Mouse (Mus musculus) embryonic fibroblast, embryonic 13.5 days (primary cell): ENCODE measurements at regions not wholly inside any gene's neighbourhood (a gene's known extent, or its start where the extent isn't known, plus 50 kb on each side); places are given as distances from the start of the nearest gene placed in this dataset.

Experiments used
- H3K27ac ChIP-seq: 2 replicates; pipeline ENCODE4 v1.5.1; 2012; ENCODE audit warnings: low read length, control low read depth, inconsistent platforms; ENCODE audit not compliant: insufficient read depth
- H3K4me1 ChIP-seq: 2 replicates; pipeline ENCODE4 v1.6.1; 2011; ENCODE audit warnings: low read length; ENCODE audit not compliant: control insufficient read depth, insufficient read depth
- H3K4me3 ChIP-seq: 2 replicates; pipeline ENCODE4 v1.5.1; 2011; ENCODE audit warnings: mild to moderate bottlenecking, control low read depth, low read length; ENCODE audit not compliant: insufficient read depth
- CTCF ChIP-seq: IDR thresholded peaks from 2 replicates; pipeline ENCODE4 v1.5.1; 2011; ENCODE audit warnings: mild to moderate bottlenecking, control low read depth, low read length, moderate library complexity, borderline replicate concordance; ENCODE audit not compliant: insufficient read depth
- POLR2A ChIP-seq: IDR thresholded peaks from 2 replicates; pipeline ENCODE4 v1.6.1; 2011; ENCODE audit warnings: low read depth, mild to moderate bottlenecking, control low read depth, low read length, moderate library complexity

DNA sequence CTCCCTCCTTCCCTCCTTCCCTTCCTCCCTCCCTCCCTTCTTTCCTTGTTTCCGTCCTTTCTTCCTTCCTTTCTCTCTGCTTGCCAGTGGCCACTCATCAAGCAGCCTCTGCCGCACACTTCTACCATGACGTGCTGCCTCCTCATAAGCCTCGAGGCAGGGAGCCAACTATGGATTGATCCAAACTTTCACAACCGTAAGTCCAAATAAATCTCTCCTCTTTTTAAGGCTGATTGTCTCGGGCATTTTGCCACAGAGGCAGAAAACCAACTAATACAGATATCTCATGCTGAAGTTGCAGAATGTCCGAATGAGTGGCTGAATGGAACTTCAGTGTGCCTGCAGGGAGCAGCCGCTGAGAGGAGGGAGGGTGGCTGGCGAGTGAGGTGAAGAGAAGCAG is 251.7 kb downstream of the Plpp3 start:
- no peak overlapping the region for H3K4me3 ChIP-seq
- TF ChIP-seq POLR2A (no peak), CTCF (no peak)
- H3K4me1 ChIP-seq, result peaks cover under 1% of the 10 kb centered on the region; the same call in 1 of the 2 replicates
- H3K27ac ChIP-seq, result no peak overlapping the region

DNA sequence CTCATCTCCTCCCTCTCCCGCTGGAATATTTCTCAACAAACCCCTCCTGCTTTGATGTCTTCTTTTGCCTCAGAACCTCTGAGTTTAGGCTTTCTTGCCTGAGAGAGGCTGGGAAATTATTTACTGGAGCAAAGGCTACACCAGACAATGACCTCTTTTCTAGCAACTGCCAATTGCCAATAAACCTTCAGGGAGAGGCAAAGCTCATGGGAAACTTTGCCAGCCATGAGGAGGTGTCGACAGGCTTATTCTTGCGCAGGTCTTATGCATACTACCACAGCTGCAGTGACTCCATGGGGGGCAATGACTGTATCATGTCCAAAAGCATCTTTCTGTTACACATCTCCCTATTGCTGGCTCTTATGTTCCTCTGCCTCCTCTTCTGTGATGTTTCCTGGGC is 260.0 kb downstream of the Plpp3 start:
- Histone ChIP-seq H3K4me3 (no peak overlapping the region), H3K4me1 (no peaks in the 10 kb centered on the region), H3K27ac (no peak overlapping the region)
- no peak for TF ChIP-seq POLR2A
- TF ChIP-seq CTCF, result no peak

DNA sequence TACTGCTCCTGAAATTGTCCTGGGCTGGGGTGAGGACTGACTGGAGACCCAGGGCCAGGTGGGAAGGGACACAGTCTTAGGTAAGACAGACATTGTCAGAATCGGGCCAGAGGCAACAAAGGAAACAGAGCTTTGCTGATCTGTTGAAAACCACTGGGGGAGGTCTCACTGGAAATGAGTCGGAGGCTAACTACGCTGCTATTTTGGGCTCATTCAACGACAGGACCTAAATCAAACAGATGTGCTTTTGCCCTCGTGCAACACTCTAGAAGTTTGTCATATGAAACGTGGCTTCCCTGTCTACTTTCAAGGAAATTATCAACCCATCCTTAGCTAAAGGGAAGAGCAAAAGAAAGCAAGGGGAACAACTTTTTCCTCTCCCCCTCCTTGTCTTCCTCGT is 265.3 kb downstream of the Plpp3 start:
- Histone ChIP-seq H3K27ac (no peak overlapping the region), H3K4me3 (no peak overlapping the region), H3K4me1 (no peaks in the 10 kb centered on the region; the same call in 1 of the 2 replicates)
- no peak for TF ChIP-seq CTCF
- no peak for TF ChIP-seq POLR2A

DNA sequence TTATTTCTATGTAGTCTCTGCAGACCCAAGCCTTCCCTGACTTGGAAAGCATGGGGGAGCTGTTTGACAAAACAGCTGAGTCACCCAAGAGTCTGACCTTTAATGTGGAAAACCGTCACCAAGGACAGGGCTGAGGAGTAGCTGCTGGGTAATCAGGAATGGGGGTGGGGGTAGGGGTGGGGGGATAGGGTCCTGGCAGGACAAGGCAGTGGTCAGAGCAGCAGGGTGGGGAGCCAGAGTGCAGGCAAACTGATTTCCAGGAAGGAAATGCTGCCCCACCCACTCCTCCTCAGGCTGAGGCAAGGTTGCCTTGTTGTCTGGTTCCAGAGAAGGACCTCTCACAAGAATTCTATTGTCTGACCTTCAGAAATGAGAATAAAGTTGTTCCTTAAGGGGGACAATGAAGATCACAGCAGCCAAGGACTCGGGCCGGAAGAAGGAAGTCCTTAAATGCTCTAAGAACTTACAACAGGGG is 266.6 kb downstream of the Plpp3 start:
- TF ChIP-seq CTCF (no peak), POLR2A (no peak)
- Histone ChIP-seq H3K4me1 (peaks cover 3% of the 10 kb centered on the region; the same call in 1 of the 2 replicates), H3K4me3 (no peak overlapping the region), H3K27ac (no peak overlapping the region)

DNA sequence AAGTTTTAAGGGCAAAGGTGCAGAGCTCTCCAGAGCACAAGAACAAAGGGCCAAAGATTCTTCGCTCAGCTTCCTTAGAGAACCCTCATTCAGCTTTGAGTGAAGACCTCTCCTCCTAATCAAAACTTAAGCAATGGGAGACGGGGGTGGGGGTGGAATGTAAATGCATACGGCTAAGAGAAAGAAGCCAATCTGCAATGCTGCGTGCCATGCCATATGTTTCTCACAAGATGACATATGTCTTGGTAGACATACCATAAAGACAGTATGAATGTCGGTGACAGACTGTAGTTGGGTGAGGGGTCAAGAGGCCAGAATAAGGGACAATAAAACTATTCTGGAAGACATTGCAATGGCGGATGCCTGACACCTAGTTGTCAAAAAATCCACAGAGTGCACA is 267.9 kb downstream of the Plpp3 start:
- Histone ChIP-seq H3K4me1 (peaks cover 3% of the 10 kb centered on the region; the same call in 1 of the 2 replicates), H3K27ac (no peak overlapping the region), H3K4me3 (no peak overlapping the region)
- TF ChIP-seq CTCF, result no peak
- TF ChIP-seq POLR2A, result no peak

DNA sequence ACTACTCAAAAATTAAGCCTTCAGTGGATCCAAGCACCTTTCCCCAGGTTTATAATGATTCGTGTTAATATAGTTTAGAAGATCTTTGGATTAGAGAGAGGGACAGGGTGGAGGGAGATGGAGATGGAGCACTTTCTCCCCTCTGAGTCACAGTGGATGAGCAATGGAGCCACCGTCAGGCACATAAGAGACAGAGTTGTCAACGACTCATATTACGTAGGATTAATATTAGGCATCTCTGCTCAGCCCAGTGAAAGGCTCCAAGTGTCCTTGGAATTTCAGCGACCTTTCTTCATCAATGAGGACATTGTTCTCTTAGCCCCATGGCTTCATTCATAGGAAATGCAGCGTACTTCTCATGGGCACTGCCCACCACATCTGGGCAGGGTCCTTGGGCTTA is 270.4 kb downstream of the Plpp3 start:
- no peak overlapping the region for H3K4me3 ChIP-seq
- no peak for TF ChIP-seq CTCF
- H3K4me1 ChIP-seq, result peaks cover 3% of the 10 kb centered on the region; the same call in 1 of the 2 replicates
- H3K27ac ChIP-seq, result no peak overlapping the region

DNA sequence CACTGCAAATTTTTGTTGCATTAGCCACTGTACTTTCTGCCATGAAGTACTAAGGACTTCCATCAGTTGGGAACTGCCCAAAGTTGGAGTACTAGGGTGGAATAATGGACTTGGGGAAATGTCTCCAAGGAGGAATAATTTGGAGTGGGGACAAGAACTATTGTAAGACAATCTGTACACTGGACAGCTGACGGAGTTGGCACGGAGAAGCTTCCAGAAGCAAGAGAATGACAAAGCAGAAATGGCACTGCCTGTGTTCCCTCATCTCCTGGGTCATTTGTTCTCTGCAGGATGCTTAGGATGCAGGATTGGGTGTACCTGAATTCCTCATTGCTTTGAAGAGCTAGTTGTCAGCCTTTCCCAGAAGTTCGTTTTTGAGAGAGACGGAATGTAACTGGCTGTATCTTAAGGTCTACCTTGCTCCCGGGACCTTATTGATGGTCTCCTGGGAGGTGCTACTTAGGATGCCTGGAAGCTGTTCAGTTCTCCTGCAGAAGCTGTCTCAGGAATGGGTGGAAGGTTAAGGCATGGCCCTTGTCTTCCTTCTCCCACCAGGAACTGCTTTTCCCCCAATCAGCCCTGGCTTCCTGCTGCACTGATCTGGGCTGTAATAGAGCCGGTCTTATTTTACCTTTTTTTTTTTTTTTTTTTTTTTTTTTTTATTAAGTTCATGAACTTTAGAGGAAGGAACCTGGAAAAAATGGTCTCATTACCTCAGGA is 272.4 kb downstream of the Plpp3 start:
- Histone ChIP-seq H3K4me3 (no peak overlapping the region), H3K27ac (no peak overlapping the region), H3K4me1 (peaks cover 3% of the 10 kb centered on the region; the same call in 1 of the 2 replicates)
- TF ChIP-seq POLR2A, result no peak
- no peak for TF ChIP-seq CTCF

DNA sequence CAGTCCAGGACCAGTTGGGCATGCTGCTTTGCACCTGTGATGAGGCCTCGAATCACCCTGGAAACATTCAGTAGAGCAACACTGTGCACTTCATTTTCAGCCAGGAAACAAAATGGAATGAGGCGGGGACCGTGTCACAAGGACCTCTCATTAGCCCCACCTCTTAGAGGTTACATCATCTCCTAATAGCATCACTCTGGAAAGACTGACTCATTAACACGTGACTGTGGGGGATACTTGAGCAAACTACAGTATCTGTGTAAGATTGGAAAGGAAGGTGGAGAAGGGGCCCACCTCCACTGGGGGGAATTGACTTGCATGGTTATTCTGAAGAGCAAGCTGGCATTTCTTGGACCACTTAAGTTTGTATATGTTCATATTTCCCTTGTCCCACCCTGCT is 275.3 kb downstream of the Plpp3 start:
- Histone ChIP-seq H3K4me1 (peaks cover 3% of the 10 kb centered on the region; the same call in 1 of the 2 replicates), H3K4me3 (no peak overlapping the region), H3K27ac (no peak overlapping the region)
- TF ChIP-seq POLR2A (no peak), CTCF (no peak)

DNA sequence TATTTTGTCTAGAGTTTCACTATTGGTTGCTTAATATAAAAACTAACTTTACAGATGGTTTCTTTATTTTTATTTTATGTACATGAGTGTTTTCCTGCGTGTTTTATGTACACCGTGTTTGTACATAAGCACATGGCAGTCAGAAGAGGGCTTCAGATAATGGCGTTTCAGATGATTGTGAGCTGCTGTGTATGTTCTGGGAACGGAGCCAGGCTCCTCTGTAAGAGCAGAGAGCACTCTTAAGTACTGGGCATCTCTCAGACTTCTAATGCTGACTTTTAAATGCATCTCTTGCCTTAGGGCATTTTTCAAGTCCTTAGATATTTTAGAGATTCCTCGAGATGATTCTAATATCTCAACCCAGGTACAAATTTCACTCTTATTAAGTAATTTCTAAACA is 280.0 kb downstream of the Plpp3 start:
- Histone ChIP-seq H3K4me3 (no peak overlapping the region), H3K27ac (no peak overlapping the region), H3K4me1 (no peaks in the 10 kb centered on the region)
- TF ChIP-seq POLR2A, result no peak
- TF ChIP-seq CTCF, result no peak

DNA sequence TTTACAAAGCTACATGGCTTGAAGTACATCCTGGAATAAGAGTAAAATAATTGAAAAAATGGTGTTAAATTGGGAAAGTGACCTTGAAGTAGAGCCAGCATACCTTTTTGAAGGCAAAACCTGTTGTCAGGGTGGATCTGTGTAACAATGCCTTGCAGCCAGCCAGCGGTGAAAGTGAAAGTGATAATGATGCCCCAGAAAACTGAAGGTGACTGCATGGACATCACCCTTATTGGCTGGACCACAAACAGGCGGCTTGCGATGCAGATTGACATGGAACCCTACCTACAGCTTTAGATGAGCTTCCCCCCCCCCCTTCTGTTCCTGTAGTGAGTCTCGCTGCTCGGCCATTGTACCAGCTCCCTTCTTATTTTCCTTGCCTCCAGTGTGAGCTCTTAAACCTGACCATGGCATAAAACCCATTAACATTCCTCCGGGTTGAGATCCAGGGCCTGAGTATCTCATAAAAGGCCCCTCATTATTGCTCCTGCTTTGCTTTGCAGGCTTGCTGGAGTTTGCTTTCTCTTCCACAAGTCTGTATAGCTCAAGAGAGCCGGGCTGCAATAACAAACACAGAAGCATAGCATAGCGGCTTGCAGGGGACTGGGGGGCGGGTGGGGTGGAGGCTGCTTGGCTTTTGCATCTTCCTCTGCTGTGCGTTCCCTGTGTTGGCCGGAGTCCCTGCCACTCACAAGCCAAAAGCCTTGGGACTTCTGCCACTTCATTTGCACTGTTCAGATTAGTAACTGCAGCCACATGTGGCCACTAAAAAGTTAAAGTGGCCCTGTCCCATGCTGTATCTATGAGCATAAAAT is 292.1 kb downstream of the Plpp3 start:
- Histone ChIP-seq H3K27ac (no peak overlapping the region), H3K4me1 (peaks cover 12% of the 10 kb centered on the region), H3K4me3 (no peak overlapping the region)
- TF ChIP-seq CTCF, result no peak
- TF ChIP-seq POLR2A, result no peak
